Mouse (Mus musculus) stomach, postnatal 0 days (tissue): Measurements from ENCODE around the gene Serping1. TPM values are rescaled to one million over a fixed set of nuclear protein-coding genes. Genes with fewer than 3 reads are reported as not detected.

Experiments used
- ATAC-seq: fragments of 200-750 bp; cut with Nextera tagmentation; 2 replicates; pipeline ENCODE4 v1.8.0; 2017; ENCODE audit not compliant: low FRiP score, low TSS enrichment
- DNase-seq: peaks from one replicate; pipeline ENCODE4 v3.0.0-alpha.2; 2016; ENCODE audit warnings: low spot score
- H3K27ac ChIP-seq: fragments of 300-500 bp; sonication (generic); replicated peaks from 2 replicates; pipeline ENCODE4 v1.5.1; 2014; ENCODE audit warnings: mild to moderate bottlenecking, control low read depth
- H3K27me3 ChIP-seq: fragments of 300-500 bp; sonication (generic); 2 replicates; pipeline ENCODE4 v1.6.1; 2014; ENCODE audit warnings: low read length; ENCODE audit not compliant: control insufficient read depth, insufficient read depth
- H3K36me3 ChIP-seq: fragments of 300-500 bp; sonication (generic); 2 replicates; pipeline ENCODE4 v1.6.1; 2014; ENCODE audit warnings: low read length, mixed read lengths; ENCODE audit not compliant: control insufficient read depth, insufficient read depth
- H3K4me1 ChIP-seq: fragments of 300-500 bp; sonication (generic); replicated peaks from 2 replicates; pipeline ENCODE4 v1.6.1; 2014; ENCODE audit warnings: antibody characterized with exemption; ENCODE audit not compliant: control insufficient read depth, insufficient read depth
- H3K4me2 ChIP-seq: fragments of 300-500 bp; sonication (generic); replicated peaks from 2 replicates; pipeline ENCODE4 v1.6.1; 2014; ENCODE audit warnings: low read depth, mild to moderate bottlenecking, control low read depth, moderate library complexity
- H3K4me3 ChIP-seq: fragments of 300-500 bp; sonication (generic); 2 replicates; pipeline ENCODE4 v1.5.1; 2014; ENCODE audit warnings: low read depth, low read length, control low read depth
- H3K9ac ChIP-seq: fragments of 300-500 bp; sonication (generic); 2 replicates; pipeline ENCODE4 v1.6.1; 2014; ENCODE audit warnings: mild to moderate bottlenecking, low read length, control low read depth, mixed read lengths
- H3K9me3 ChIP-seq: fragments of 300-500 bp; sonication (generic); 2 replicates; pipeline ENCODE4 v1.6.1; 2016; ENCODE audit warnings: low read length; ENCODE audit not compliant: control insufficient read depth
- CTCF ChIP-seq: IDR thresholded peaks from 2 replicates; pipeline ENCODE4 v1.5.1; 2016; ENCODE audit warnings: antibody characterized with exemption, low read depth, mild to moderate bottlenecking, moderate library complexity
- EP300 ChIP-seq: optimal IDR thresholded peaks from 2 replicates; pipeline ENCODE3; 2016; ENCODE audit warnings: antibody characterized with exemption
- WGBS: fragments of 180-500 bp; shearing (Covaris S2); extraction: QIAGEN DNeasy Blood & Tissue Kit; methylation state at CpG from one replicate; pipeline ENCODE4 v1.1.7; 2014; 5-methylcytosine and 5-hydroxymethylcytosine counted together
- polyA plus RNA-seq: library from polyadenylated mRNA; unstranded; fragments of >200 nt; fragmentation: Nextera tagmentation; extraction: Ambion mirVana; gene quantifications from 2 replicates; pipeline ENCODE4 v1.2.1, GENCODE M21; 2015

Gene Serping1
- polyA plus RNA-seq = 101 and 103 TPM in 2 replicates

DNA sequence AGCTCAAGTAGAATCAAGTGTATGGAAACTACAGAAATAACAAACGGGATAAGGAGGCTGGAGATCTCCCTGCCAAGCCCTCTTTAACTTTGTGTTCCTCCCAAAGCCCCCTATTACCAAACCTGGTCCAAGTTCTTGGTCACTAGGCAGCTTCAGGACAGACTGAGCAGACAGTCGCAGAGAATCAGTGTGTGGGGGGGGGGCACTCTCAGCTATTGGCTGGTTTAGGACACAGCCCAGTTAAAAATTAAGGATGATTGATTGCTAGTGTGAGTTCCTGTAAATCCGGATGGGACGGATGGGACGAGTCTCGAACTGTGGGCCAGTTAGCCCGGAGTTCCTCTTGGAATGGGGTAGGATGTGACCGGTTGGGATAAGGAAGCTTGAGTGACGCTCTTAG, at the start of gene Serping1:
Serping1 (minus strand) TSS at position 204 of the 400 bp plus-strand sequence.
- peak within 1 kb of the TSS; percentile 38 for H3K4me3 ChIP-seq
- DNase-seq (no peak), ATAC-seq (peak; percentile 51; the same call in 1 of the 2 replicates)
- peak within 1 kb of the TSS; percentile 52 for H3K4me2 ChIP-seq
- peak within 1 kb of the TSS; percentile 52 for H3K9ac ChIP-seq
- no peaks in the 10 kb centered on the region for H3K9me3 ChIP-seq
- WGBS = 49% methylated on average over 9 of the region's 9 CpGs
- H3K27me3 ChIP-seq = no peaks in the 10 kb centered on the region
- no peak for TF ChIP-seq CTCF
- peak within 1 kb of the TSS; percentile 77 for H3K27ac ChIP-seq
- no peaks in the 10 kb centered on the region for H3K4me1 ChIP-seq
- H3K36me3 ChIP-seq = no peaks in the 10 kb centered on the region

GRCm38 (mm10) chr2:84823237-84823636, 48.0 kb upstream of the Serping1 start:
- Histone ChIP-seq H3K4me3 (no peak overlapping the region), H3K36me3 (no peaks in the 10 kb centered on the region), H3K9me3 (no peaks in the 10 kb centered on the region), H3K27me3 (no peaks in the 10 kb centered on the region), H3K4me1 (no peaks in the 10 kb centered on the region), H3K27ac (no peak overlapping the region), H3K4me2 (no peak overlapping the region), H3K9ac (no peak overlapping the region)
- WGBS = 30% methylated on average over 2 of the region's 2 CpGs
- no peak for ATAC-seq
- TF ChIP-seq CTCF (no peak), EP300 (no peak)
- no peak for DNase-seq

DNA sequence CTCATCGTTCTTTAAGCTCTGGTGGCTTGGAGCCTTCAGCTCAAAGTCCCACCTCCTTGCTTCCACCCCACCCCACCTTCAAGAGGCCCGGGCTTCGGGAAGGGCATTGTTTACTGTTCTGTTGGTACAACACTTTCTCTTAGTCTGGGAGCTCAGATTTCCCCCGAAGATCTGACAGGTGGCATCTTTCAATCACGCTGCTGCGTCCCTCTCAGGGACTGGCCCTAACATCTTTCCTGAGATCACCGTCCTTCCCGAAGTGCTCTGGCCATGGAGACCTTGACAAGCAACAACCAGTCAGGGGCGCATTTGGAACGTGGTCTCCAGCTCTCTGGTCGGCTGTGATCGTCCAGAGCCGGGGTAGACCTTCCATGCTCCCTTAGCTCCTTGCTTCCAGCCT, 47.3 kb upstream of the Serping1 start, which contains the start of gene Smtnl1:
Smtnl1 (minus strand) TSS at position 101 of the 400 bp plus-strand sequence.
- H3K27ac ChIP-seq = no peak within 1 kb of the TSS
- no peak within 1 kb of the TSS for H3K4me3 ChIP-seq
- H3K4me1 ChIP-seq = no peaks in the 10 kb centered on the region
- no peaks in the 10 kb centered on the region for H3K9me3 ChIP-seq
- no peak within 1 kb of the TSS for H3K4me2 ChIP-seq
- no peaks in the 10 kb centered on the region for H3K27me3 ChIP-seq
- DNase-seq = no peak
- H3K36me3 ChIP-seq = no peaks in the 10 kb centered on the region
- WGBS = 37% methylated on average over 13 of the region's 13 CpGs
- no peak within 1 kb of the TSS for H3K9ac ChIP-seq
- no peak for TF ChIP-seq CTCF
- no peak for TF ChIP-seq EP300
- ATAC-seq = no peak

- H3K9ac ChIP-seq = no peak overlapping the region
- H3K4me1 ChIP-seq = no peaks in the 10 kb centered on the region
- no peaks in the 10 kb centered on the region for H3K27me3 ChIP-seq
- H3K4me2 ChIP-seq = no peak overlapping the region
- no peak overlapping the region for H3K4me3 ChIP-seq
- no peak for DNase-seq
- WGBS = 54% methylated on average over 3 of the region's 3 CpGs
- TF ChIP-seq EP300 (no peak), CTCF (no peak)
- no peak overlapping the region for H3K27ac ChIP-seq
- H3K9me3 ChIP-seq = no peaks in the 10 kb centered on the region
- ATAC-seq = no peak
- no peaks in the 10 kb centered on the region for H3K36me3 ChIP-seq
Measured at GRCm38 (mm10) chr2:84819861-84820260, 44.6 kb upstream of the Serping1 start.

- H3K4me3 ChIP-seq = no peak overlapping the region
- H3K4me1 ChIP-seq = 0 out of 2 replicates have a peak, but pooled peaks cover 2% of the 10 kb centered on the region
- H3K36me3 ChIP-seq = no peaks in the 10 kb centered on the region
- DNase-seq (no peak), ATAC-seq (no peak)
- TF ChIP-seq EP300 (no peak), CTCF (no peak)
- H3K27me3 ChIP-seq = no peaks in the 10 kb centered on the region
- H3K4me2 ChIP-seq = no peak overlapping the region
- no peak overlapping the region for H3K27ac ChIP-seq
- WGBS = 85% methylated on average over 6 of the region's 6 CpGs
- no peak overlapping the region for H3K9ac ChIP-seq
- H3K9me3 ChIP-seq = no peaks in the 10 kb centered on the region
Measured at GRCm38 (mm10) chr2:84812676-84813075, 37.4 kb upstream of the Serping1 start.

DNA sequence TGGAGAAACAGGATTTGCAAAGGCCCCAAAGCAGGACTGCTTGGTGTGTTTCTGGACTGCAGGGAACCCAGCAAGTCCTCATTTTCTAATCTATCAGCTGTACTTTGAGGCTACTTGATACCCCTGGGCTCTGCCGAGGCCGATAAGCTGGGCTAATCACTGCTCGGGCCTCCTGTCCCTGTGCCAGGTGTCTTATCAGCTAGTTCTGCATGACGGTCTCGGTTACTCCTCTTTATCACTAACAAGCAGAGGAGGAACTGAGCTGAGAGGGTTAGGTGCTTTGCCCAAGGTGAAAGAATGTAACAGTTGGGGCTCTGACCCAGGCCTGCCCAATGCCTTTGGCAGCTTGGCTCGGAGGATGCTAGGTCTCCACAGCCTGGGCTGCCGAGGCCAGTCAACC, 36.6 kb upstream of the Serping1 start:
- TF ChIP-seq CTCF = no peak
- TF ChIP-seq EP300 = no peak
- Histone ChIP-seq H3K4me2 (no peak overlapping the region), H3K27me3 (no peaks in the 10 kb centered on the region), H3K36me3 (no peaks in the 10 kb centered on the region), H3K27ac (no peak overlapping the region), H3K9me3 (no peaks in the 10 kb centered on the region), H3K9ac (no peak overlapping the region), H3K4me1 (0 out of 2 replicates have a peak, but pooled peaks cover 2% of the 10 kb centered on the region), H3K4me3 (no peak overlapping the region)
- 67% methylated on average over 7 of the region's 7 CpGs for WGBS
- ATAC-seq (no peak), DNase-seq (peak; percentile 29)
